Mouse (Mus musculus) gastrocnemius, adult 2 months (tissue): ENCODE measurements around the gene Npw. TPM values are rescaled to one million over a fixed set of nuclear protein-coding genes. Genes with fewer than 3 reads are reported as not detected.

Experiments used
- DNase-seq: peaks from one replicate; pipeline ENCODE4 v3.0.0; 2022
- H3K27ac ChIP-seq: fragments of 200-600 bp; 2 replicates; pipeline ENCODE4 v1.8.1; 2022; ENCODE audit warnings: mild to moderate bottlenecking
- H3K4me3 ChIP-seq: fragments of 200-600 bp; 2 replicates; pipeline ENCODE4 v1.8.1; 2022; ENCODE audit warnings: mild to moderate bottlenecking, moderate library complexity
- CTCF ChIP-seq: fragments of 200-600 bp; IDR thresholded peaks from 2 replicates; pipeline ENCODE4 v1.8.1; 2022; ENCODE audit warnings: antibody characterized with exemption, mild to moderate bottlenecking, moderate library complexity
- intact Hi-C: fragments of 180-260 bp; cut with DNase I; formaldehyde crosslinking; loops from one replicate; pipeline ENCODE4 v1.15.1; 2025
- total RNA-seq, 2 experiments: library from RNA; stranded (reverse); gene quantifications; 2 replicates each; pipeline ENCODE4 v1.2.3; 2021

The Npw gene
- total RNA-seq, 2 experiments from 2014 or later, result not detected

DNA sequence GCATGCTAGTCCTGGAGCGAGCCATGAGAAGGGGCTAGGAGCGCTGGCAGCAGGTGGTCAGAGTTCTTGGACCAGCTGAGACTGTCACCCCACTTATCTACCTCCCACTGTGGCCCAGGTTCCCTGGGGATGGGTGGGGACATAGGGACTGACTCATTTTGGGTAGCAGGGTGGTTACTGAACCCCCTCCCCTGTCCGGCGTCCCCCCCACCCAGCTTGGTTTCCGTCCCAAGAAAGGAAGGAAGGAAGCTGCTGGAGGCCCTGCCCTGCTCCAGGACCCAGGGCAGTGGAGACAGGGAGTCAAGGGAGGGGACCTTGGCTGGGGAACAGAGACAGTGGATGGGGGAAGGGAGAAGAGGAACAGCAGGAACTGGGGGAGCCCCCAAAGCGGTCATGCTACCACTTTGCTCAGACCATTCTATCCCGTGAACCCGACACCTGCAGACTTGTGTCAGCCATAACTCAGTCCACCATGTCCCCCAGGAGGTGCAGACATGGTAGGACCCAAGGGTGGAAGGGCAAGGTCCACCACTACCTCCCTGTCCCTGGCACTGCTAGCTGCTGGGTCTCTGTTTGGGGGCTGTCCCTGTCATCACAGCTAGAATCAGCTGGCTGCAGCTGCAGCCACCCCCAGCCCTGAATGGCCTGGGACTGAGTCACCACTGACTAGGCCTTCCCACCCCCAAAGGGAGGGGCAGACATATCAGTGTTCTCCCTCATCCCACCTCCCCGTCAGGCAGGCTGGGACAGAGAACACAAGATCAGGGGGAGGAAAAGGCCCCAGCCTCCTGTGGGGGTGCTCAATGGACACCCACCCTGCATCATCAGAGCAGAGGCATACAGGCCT lies 13.2 kb downstream of the Npw start:
- TF ChIP-seq CTCF, result no peak
- peak; percentile 69 for DNase-seq
- Histone ChIP-seq H3K4me3 (peak overlapping the region; percentile 83), H3K27ac (peak overlapping the region; percentile 94)
- intact Hi-C loops, result no loop called here

DNA sequence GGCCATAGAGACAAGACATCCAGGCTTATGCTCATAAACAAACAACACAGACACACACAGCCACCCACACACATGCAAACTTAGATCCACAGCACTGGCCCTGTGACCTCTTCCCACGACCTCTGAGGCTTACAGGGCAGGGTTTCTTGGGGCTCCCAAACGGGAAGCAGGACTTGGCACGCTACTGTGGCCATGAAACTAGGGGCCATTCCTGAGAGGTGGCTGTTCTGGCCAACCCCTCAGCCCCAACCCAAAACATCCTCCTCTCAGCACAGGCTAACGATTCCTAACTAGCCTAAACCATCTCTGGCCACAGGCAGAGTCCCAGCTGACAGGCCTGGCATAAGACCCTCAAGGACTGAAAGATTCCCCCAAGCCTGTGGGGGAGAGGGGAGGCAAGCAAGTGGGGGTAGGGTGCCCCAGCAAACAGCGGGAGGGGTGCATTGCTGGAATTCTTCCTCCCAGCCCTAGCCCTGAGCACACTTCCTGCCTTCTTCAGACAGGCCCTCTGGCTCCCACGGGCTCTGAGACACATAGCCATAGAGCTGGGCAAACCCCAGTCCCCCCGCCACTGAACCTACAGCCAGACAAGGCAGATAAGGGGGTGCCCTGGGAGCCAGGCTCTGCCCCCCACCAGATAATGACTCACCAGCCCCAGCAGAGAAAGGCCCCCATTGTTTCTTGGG lies 14.1 kb downstream of the Npw start:
- Histone ChIP-seq H3K27ac (peak overlapping the region; percentile 94), H3K4me3 (peak overlapping the region; percentile 83)
- no peak for TF ChIP-seq CTCF
- no peak for DNase-seq
- intact Hi-C loops, result no loop called here

DNA sequence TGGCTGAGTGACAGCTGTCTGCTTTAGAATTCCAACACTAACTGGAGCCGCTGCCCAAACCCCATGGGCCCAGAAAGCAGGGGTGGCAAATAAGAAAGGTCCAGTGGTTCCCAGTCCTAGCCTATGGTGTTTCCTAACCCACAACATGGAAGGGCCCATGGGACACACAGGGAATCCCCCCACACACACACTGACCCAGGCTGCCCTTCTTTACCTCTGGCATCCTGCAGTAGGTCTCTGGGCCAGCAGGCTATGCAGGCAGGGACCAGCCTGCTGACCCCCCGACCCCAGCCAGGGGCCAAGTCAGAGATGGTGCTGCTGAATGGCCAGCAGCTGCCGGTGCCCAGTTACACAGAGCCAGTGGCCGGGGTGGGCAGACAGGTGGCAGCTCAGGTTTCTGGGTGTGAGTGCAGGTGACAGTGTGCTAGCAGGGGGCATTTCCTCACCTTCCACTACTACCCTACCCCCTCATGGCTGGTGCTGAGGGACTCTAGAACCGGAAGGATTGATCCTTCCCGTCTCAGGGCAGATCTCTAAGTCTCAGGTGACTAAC lies 15.4 kb downstream of the Npw start:
- Histone ChIP-seq H3K27ac (peak overlapping the region; percentile 94), H3K4me3 (peak overlapping the region; percentile 83)
- intact Hi-C loops, result no loop called here
- DNase-seq, result no peak
- no peak for TF ChIP-seq CTCF

DNA sequence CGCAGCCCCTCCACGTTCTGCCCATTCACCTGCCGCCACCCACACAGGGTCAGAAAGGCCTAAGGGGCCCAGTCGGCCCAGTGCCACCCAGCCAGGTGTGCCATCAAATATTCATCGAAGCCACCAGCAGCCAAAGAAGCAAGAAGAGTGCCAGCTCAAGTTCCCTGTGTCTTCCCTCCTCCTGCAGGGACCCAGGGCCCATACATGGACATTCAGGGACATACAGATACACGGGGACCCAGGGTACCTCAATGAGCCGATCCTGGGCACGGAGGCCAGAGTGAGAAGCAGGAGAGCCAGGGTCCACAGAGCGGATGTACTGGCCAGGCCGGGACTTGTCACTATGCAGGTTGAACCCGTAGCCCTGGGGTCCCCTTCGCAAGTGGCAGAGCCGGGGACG lies 16.3 kb downstream of the Npw start:
- H3K27ac ChIP-seq, result peak overlapping the region; percentile 94
- peak overlapping the region; percentile 83 for H3K4me3 ChIP-seq
- intact Hi-C loops, result no loop called here
- no peak for DNase-seq
- TF ChIP-seq CTCF, result no peak

DNA sequence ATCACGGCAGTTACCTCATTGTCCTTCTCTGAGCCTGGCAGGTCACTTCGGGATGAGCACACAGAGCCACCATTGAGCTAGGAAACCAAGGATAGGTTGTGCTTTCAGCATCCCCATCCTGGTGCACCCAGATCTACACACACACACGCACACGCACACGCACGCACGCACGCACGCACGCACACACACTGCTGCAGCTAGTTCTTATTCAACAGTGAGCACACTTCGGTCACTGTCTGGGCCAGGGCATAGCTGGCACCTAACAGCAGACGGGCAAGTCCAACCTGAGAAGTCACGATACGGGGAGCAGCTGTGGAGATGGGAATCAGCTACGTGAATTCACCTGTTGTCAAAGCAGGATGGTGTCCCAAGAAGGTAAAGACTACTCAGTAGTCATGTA lies 17.7 kb downstream of the Npw start:
- no peak for TF ChIP-seq CTCF
- Histone ChIP-seq H3K4me3 (peak overlapping the region; percentile 42), H3K27ac (peak overlapping the region; percentile 67)
- no peak for DNase-seq
- intact Hi-C loops, result no loop called here

DNA sequence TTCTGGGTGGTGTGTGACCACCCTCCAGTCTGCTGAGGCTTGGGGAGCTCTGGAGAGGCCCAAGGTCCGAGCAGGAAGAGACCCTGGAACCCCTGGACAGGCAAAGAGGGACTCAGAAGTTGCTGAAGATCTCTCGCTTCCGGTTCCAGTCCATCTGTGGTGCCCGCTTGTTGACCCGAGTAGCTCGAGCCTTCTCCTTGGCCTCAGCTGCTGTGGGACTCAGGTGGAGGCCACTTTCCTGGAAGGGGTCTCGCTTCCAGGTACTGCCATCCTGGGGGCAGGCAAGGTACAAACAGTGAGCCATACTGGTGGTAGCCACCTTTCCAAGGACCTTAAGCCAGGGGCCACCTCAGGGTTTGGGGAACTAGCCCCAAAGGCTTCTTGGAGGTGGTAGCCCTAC lies 18.1 kb downstream of the Npw start:
- TF ChIP-seq CTCF, result no peak
- H3K4me3 ChIP-seq, result peak overlapping the region; percentile 42
- intact Hi-C loops, result no loop called here
- no peak for DNase-seq
- peak overlapping the region; percentile 67 for H3K27ac ChIP-seq

DNA sequence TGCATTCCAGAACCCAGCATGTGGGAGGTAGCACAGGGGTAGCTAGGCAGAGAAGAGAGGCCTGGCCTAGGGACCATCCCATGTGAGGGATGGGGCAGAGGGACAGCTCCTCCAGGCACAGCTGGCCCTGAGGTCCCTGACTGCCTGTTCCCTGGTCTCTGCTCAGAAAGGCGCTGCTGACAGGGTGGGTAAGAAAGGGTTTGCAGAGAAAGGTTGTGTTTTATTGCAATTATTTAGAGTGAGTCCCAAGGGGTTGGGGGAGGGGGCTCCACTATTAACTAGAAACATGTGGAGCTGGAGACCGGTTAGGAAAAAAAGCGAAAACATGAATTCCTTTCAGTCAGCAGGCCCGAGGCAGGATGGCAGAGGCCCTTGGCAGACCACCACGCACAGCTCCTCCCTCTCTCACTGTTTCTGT lies 18.7 kb downstream of the Npw start:
- Histone ChIP-seq H3K27ac (peak overlapping the region; percentile 67), H3K4me3 (peak overlapping the region; percentile 42)
- intact Hi-C loops, result no loop called here
- no peak for DNase-seq
- TF ChIP-seq CTCF, result no peak

DNA sequence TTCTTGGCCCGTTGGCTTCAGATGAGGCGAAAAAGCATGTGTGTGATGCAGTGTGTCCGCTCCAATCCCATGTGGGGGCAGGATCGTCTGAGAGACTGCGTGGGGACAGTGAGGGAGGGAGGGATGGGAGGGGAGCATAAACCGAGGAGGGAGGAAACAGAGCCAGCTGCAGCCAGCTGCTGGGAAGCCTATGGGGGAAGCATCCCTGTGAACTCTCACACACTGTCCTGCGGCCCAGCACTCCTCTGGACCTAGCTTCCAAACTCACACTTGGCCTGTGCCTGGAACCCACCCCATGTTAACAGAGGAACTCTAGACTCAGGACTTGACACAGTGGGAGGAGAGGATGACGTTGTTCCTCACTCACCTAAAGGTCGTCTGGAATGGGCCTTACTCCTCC lies 19.4 kb downstream of the Npw start:
- DNase-seq, result no peak
- TF ChIP-seq CTCF, result no peak
- H3K4me3 ChIP-seq, result peak overlapping the region; percentile 42
- H3K27ac ChIP-seq, result peak overlapping the region; percentile 67
- intact Hi-C loops, result no loop called here

DNA sequence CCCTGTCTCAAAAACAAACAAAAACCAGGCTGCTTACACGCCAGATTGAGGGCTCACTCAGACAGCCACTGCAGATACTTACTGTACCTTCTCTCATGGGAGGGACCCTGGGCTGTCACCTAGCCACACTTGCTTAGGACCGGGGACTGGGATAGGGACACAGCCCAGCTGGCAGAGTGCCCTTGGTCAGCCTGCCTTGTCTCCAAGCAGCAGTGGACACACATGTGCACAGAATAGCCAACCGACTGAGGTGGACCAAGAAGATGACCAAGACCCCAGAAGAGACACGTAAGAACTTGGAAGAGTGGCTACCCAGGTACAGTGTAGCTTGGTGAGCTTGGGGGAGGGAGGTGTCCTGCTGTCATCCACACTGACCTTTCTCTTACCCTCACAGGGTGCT lies 20.0 kb downstream of the Npw start:
- peak overlapping the region; percentile 42 for H3K4me3 ChIP-seq
- TF ChIP-seq CTCF, result no peak
- H3K27ac ChIP-seq, result peak overlapping the region; percentile 67
- intact Hi-C loops, result no loop called here
- no peak for DNase-seq

DNA sequence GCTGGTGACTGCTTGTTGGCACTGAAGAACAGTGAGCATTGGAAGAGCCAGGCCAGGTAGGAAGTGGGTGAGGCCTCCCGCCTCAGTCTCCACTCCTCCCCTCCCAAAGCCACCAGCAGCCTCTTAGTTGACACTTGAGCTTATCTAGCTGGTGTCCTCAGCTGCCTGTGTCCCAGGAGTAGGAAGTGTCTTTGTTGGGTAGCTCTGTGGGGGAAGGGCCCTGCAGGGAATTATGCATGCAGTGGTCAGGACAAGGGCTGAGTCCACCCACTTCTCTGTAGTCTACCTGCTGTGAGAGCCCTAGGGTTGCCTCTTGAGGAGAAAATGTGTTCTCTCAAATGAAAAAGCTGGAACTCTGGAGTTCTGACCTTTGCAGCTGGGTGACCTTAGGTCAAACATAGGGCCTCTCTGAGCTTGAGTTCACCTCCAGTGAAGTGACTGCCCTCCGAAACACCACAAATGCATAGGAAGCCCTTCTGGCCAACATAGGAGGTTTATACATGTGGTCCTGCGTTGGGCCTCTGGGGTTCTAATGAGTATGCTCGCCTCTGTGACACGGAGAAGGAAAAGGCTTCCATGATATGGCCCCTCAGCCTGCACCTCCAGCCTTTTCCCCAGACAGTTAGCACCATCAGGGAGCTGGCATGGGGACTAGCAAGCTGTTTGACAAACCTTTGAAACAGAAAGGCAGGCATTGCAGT lies 21.3 kb downstream of the Npw start:
- intact Hi-C loops, result no loop called here
- H3K27ac ChIP-seq, result peak overlapping the region; percentile 97
- no peak for TF ChIP-seq CTCF

DNA sequence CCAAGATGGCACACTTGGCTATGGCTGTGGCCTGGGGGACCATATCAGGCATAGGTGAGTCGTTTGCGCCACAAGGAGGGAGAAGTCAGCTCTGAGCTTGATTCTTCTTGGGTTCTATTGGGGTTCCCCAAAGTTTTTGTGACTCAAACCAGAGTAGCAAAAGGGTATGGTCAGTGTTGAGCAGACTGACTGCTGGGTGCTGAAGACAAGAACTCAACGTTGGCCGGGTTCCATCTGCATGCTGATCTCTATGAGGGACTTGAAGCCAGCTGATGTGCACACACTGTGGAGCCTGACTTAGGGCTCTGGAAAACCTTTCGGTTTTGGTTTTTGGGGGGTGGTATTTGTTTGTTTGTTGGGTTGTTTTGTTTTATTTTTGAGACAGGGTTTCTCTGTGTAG lies 22.6 kb downstream of the Npw start:
- intact Hi-C loops, result no loop called here
- Histone ChIP-seq H3K4me3 (no peak overlapping the region; the same call in 1 of the 2 replicates), H3K27ac (peak overlapping the region; percentile 97)
- TF ChIP-seq CTCF, result no peak
- DNase-seq, result no peak

More for the DNA sequence above, 21.3 kb downstream of the Npw start:
- no peak overlapping the region for H3K4me3 ChIP-seq
- no peak for DNase-seq

DNA sequence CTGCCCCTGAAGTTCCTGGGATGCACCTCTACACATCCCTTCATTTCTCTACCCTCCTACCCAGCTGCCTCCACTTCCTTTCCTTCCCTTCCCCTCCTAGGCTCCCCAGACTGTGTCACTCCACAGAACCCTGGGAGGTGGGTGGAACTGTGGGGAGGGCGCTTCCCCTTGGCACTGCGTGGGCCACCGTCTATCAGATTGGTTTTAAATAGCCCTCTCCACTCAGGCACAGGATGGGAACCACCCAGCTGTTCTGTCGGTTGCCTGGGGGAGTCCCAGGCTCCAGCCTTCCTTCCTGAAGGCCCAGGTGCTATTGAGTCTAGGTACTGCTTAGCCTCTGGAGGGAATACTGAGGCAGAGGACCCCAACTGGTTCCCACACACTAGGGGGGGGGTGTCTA lies 23.2 kb downstream of the Npw start:
- peak overlapping the region; percentile 97 for H3K27ac ChIP-seq
- intact Hi-C loops, result no loop called here
- TF ChIP-seq CTCF, result no peak
- no peak for DNase-seq
- H3K4me3 ChIP-seq, result no peak overlapping the region

DNA sequence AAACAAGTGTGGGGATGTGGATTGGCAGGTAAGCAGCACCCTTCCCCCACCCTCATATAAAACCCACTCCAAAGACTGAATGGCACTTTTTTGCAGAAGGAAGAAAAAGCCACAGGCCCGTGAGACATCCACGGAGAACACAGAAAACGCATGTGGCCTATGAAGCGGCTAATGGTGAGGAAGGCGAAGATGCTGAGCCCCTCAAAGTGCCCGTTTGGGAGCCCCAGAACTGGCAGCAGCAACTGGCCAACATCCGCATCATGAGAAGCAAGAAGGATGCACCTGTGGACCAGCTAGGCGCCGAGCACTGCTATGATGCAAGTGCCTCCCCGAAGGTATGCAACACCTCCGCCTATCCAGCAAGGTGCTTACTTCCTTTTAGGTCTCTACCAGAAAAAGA lies 24.4 kb downstream of the Npw start:
- no peak for DNase-seq
- H3K4me3 ChIP-seq, result no peak overlapping the region
- H3K27ac ChIP-seq, result peak overlapping the region; percentile 97
- intact Hi-C loops, result loop anchor here (5.0 kb wide), 1 partner anchor 107 kb away; the partner anchor contains the start of gene Traf7
- no peak for TF ChIP-seq CTCF
